Mouse (Mus musculus) cerebellum, postnatal 25 days (tissue): Measurements from ENCODE around the gene Far2.

ENCODE experiments used
- DNase-seq, 2 experiments: peaks; one replicate each; pipeline ENCODE4 v3.0.0; 2021; ENCODE audit warnings: mixed read lengths in 2 of 2

Gene Far2

DNA sequence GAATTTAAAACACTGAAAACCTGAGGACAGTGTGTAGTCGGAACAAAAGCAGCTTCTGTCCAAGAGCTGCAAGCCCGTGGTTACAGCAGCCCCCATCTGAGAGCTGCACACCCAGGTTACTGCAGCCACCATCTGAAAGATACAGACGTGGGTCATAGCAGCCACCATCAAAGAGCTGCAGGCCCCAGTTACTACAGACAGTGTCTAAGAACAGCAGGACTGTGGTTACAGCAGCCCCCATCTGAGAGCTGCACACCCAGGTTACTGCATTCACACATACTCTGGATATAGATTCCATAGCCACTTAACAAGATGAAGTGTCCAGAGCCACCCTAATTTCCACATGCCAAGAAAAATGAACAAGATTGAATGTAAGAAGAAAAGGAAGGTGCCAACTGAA, 180.5 kb downstream of the Far2 start:
- DNase-seq, result no peak
